Mouse (Mus musculus) embryonic facial prominence, embryonic 15.5 days (tissue): ENCODE results near the gene Rbms3. TPM values are rescaled to one million over a fixed set of nuclear protein-coding genes. Genes with fewer than 3 reads are reported as not detected.

Experiments
- ATAC-seq: fragments of 200-750 bp; cut with Nextera tagmentation; 2 replicates; pipeline ENCODE4 v1.8.0; 2017; ENCODE audit warnings: low read depth, moderate TSS enrichment; ENCODE audit not compliant: insufficient number of reproducible peaks, low FRiP score, low TSS enrichment
- H3K27ac ChIP-seq: fragments of 300-500 bp; sonication (generic); replicated peaks from 2 replicates; pipeline ENCODE4 v1.5.1; 2015; ENCODE audit warnings: mild to moderate bottlenecking, inconsistent platforms
- H3K27me3 ChIP-seq: fragments of 300-500 bp; sonication (generic); 2 replicates; pipeline ENCODE4 v1.6.1; 2015; ENCODE audit warnings: inconsistent platforms
- H3K36me3 ChIP-seq: fragments of 300-500 bp; sonication (generic); 2 replicates; pipeline ENCODE4 v1.6.1; 2015; ENCODE audit warnings: mild to moderate bottlenecking, inconsistent platforms
- H3K4me1 ChIP-seq: fragments of 300-500 bp; sonication (generic); 2 replicates; pipeline ENCODE4 v1.6.1; 2015; ENCODE audit warnings: inconsistent platforms
- H3K4me2 ChIP-seq: fragments of 300-500 bp; sonication (generic); replicated peaks from 2 replicates; pipeline ENCODE4 v1.6.1; 2015; ENCODE audit warnings: mild to moderate bottlenecking, inconsistent platforms
- H3K4me3 ChIP-seq: fragments of 300-500 bp; sonication (generic); replicated peaks from 2 replicates; pipeline ENCODE4 v1.5.1; 2015; ENCODE audit warnings: mild to moderate bottlenecking, inconsistent platforms
- H3K9ac ChIP-seq: fragments of 300-500 bp; sonication (generic); 2 replicates; pipeline ENCODE4 v1.6.1; 2015; ENCODE audit warnings: inconsistent platforms
- H3K9me3 ChIP-seq: fragments of 300-500 bp; sonication (generic); replicated peaks from 2 replicates; pipeline ENCODE4 v1.6.1; 2016; ENCODE audit warnings: inconsistent platforms
- WGBS: fragments of 180-500 bp; shearing (Covaris S2); methylation state at CpG from one replicate; pipeline ENCODE4 v1.1.7; 2015; 5-methylcytosine and 5-hydroxymethylcytosine counted together
- polyA plus RNA-seq: library from polyadenylated mRNA; unstranded; fragments of >200 nt; fragmentation: Nextera tagmentation; extraction: Ambion mirVana; gene quantifications from 2 replicates; pipeline ENCODE4 v1.2.1, GENCODE M21; 2015

Rbms3 gene
- polyA plus RNA-seq, 1 experiment from 2014 or later: 84.3 TPM

- WGBS: 53% methylated on average over 2 of the region's 2 CpGs
- Histone ChIP-seq H3K4me3 (no peak overlapping the region), H3K27me3 (no peaks in the 10 kb centered on the region), H3K9me3 (no peaks in the 10 kb centered on the region), H3K9ac (no peak overlapping the region), H3K36me3 (no peaks in the 10 kb centered on the region), H3K4me2 (no peak overlapping the region), H3K4me1 (peaks cover 4% of the 10 kb centered on the region; the same call in 1 of the 2 replicates), H3K27ac (no peak overlapping the region)
- no peak for ATAC-seq
Observed at GRCm38 (mm10) chr9:117210344-117210743, 419.4 kb downstream of the Rbms3 start.

- H3K27me3 ChIP-seq: no peaks in the 10 kb centered on the region
- no peak for ATAC-seq
- 0 out of 2 replicates have a peak, but pooled peaks cover 4% of the 10 kb centered on the region for H3K36me3 ChIP-seq
- H3K4me2 ChIP-seq: no peak overlapping the region
- no peak overlapping the region for H3K27ac ChIP-seq
- H3K4me3 ChIP-seq: no peak overlapping the region
- H3K4me1 ChIP-seq: peaks cover 4% of the 10 kb centered on the region; the same call in 1 of the 2 replicates
- 42% methylated on average over 6 of the region's 6 CpGs for WGBS
- no peak overlapping the region for H3K9ac ChIP-seq
- no peaks in the 10 kb centered on the region for H3K9me3 ChIP-seq
Observed at GRCm38 (mm10) chr9:117205395-117205794, 424.3 kb downstream of the Rbms3 start.

- Histone ChIP-seq H3K4me1 (0 out of 2 replicates have a peak, but pooled peaks cover 3% of the 10 kb centered on the region), H3K27ac (no peak overlapping the region), H3K9ac (no peak overlapping the region), H3K4me2 (no peak overlapping the region), H3K27me3 (no peaks in the 10 kb centered on the region), H3K36me3 (0 out of 2 replicates have a peak, but pooled peaks cover 4% of the 10 kb centered on the region), H3K4me3 (no peak overlapping the region), H3K9me3 (no peaks in the 10 kb centered on the region)
- no peak for ATAC-seq
- WGBS: 84% methylated on average over 7 of the region's 7 CpGs
Observed at GRCm38 (mm10) chr9:117200067-117200658, 429.6 kb downstream of the Rbms3 start.

- H3K36me3 ChIP-seq: no peaks in the 10 kb centered on the region
- WGBS: 56% methylated on average over 3 of the region's 3 CpGs
- H3K4me3 ChIP-seq: no peak overlapping the region
- ATAC-seq: no peak
- H3K27ac ChIP-seq: peak overlapping the region; percentile 44; the same call in 1 of the 2 replicates
- no peaks in the 10 kb centered on the region for H3K27me3 ChIP-seq
- no peak overlapping the region for H3K4me2 ChIP-seq
- no peaks in the 10 kb centered on the region for H3K9me3 ChIP-seq
- H3K9ac ChIP-seq: no peak overlapping the region
- peaks cover 23% of the 10 kb centered on the region for H3K4me1 ChIP-seq
Observed at GRCm38 (mm10) chr9:117197531-117197930, 432.2 kb downstream of the Rbms3 start.

GRCm38 (mm10) chr9:117192565-117193540 lies 436.9 kb downstream of the Rbms3 start:
- Histone ChIP-seq H3K27me3 (no peaks in the 10 kb centered on the region), H3K4me2 (peak overlapping the region; percentile 31), H3K9me3 (no peaks in the 10 kb centered on the region), H3K27ac (peak overlapping the region; percentile 94), H3K4me3 (peak overlapping the region; percentile 12), H3K4me1 (peaks cover 37% of the 10 kb centered on the region), H3K36me3 (peaks cover 7% of the 10 kb centered on the region; the same call in 1 of the 2 replicates), H3K9ac (no peak overlapping the region)
- ATAC-seq: peak; percentile 94
- 36% methylated on average over 14 of the region's 14 CpGs for WGBS

GRCm38 (mm10) chr9:117192093-117192492 lies 437.6 kb downstream of the Rbms3 start:
- peaks cover 44% of the 10 kb centered on the region for H3K4me1 ChIP-seq
- WGBS: 10% methylated on average over 15 of the region's 15 CpGs
- H3K36me3 ChIP-seq: peaks cover 7% of the 10 kb centered on the region; the same call in 1 of the 2 replicates
- no peaks in the 10 kb centered on the region for H3K27me3 ChIP-seq
- H3K4me3 ChIP-seq: no peak overlapping the region
- H3K9me3 ChIP-seq: no peaks in the 10 kb centered on the region
- ATAC-seq: peak; percentile 69; the same call in 1 of the 2 replicates
- H3K27ac ChIP-seq: peak overlapping the region; percentile 94
- peak overlapping the region; percentile 31 for H3K4me2 ChIP-seq
- H3K9ac ChIP-seq: no peak overlapping the region

- no peak overlapping the region for H3K27ac ChIP-seq
- H3K4me2 ChIP-seq: no peak overlapping the region
- H3K4me1 ChIP-seq: peaks cover 32% of the 10 kb centered on the region
- WGBS: 72% methylated on average over 3 of the region's 3 CpGs
- no peak for ATAC-seq
- no peak overlapping the region for H3K9ac ChIP-seq
- H3K27me3 ChIP-seq: no peaks in the 10 kb centered on the region
- no peaks in the 10 kb centered on the region for H3K9me3 ChIP-seq
- no peak overlapping the region for H3K4me3 ChIP-seq
- peaks cover 7% of the 10 kb centered on the region; the same call in 1 of the 2 replicates for H3K36me3 ChIP-seq
Observed at GRCm38 (mm10) chr9:117188406-117188805, 441.3 kb downstream of the Rbms3 start.

- Histone ChIP-seq H3K4me1 (peaks cover 23% of the 10 kb centered on the region), H3K4me2 (no peak overlapping the region), H3K4me3 (no peak overlapping the region), H3K27me3 (no peaks in the 10 kb centered on the region), H3K27ac (no peak overlapping the region), H3K9ac (no peak overlapping the region), H3K9me3 (no peaks in the 10 kb centered on the region), H3K36me3 (peaks cover 9% of the 10 kb centered on the region)
- no peak for ATAC-seq
- 60% methylated on average over 15 of the region's 15 CpGs for WGBS
Observed at GRCm38 (mm10) chr9:117187116-117188034, 442.3 kb downstream of the Rbms3 start.

GRCm38 (mm10) chr9:117180658-117181057 lies 449.1 kb downstream of the Rbms3 start:
- Histone ChIP-seq H3K9me3 (no peaks in the 10 kb centered on the region), H3K4me3 (no peak overlapping the region), H3K27ac (0 out of 2 replicates have a peak overlapping the region, but pooled peaks have one; percentile 22), H3K4me2 (no peak overlapping the region), H3K9ac (no peak overlapping the region), H3K27me3 (no peaks in the 10 kb centered on the region), H3K4me1 (peaks cover 16% of the 10 kb centered on the region), H3K36me3 (peaks cover 3% of the 10 kb centered on the region; the same call in 1 of the 2 replicates)
- ATAC-seq: no peak
- WGBS: 29% methylated on average over 7 of the region's 7 CpGs

- peaks cover 3% of the 10 kb centered on the region; the same call in 1 of the 2 replicates for H3K36me3 ChIP-seq
- WGBS: 74% methylated on average over 4 of the region's 4 CpGs
- no peak overlapping the region for H3K27ac ChIP-seq
- H3K4me2 ChIP-seq: no peak overlapping the region
- H3K9me3 ChIP-seq: no peaks in the 10 kb centered on the region
- ATAC-seq: no peak
- H3K27me3 ChIP-seq: no peaks in the 10 kb centered on the region
- H3K9ac ChIP-seq: no peak overlapping the region
- no peak overlapping the region for H3K4me3 ChIP-seq
- H3K4me1 ChIP-seq: peaks cover 16% of the 10 kb centered on the region
Observed at GRCm38 (mm10) chr9:117178366-117178765, 451.3 kb downstream of the Rbms3 start.
